ENCODE assay signal across 19 mouse cellular contexts in the genomic region with DNA sequence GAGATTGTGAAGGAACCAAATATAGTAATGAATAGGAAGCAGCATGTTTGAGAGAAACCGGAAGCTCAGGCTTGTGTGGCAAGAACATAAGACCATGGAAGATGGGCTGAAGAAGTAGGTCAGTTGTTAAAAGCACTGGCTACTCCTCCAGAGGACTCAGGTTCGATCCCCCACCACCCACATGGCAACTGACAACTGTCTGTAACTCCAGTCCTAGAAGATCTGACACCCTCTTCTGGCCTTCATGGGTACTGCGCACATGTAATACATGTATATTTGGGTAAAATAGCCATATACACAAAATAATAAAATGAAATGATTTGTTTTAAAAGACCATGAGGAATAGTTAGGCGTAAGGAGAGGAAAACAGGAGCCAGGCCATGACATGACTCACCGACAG. TPM values are rescaled to one million over a fixed set of nuclear protein-coding genes. Genes with fewer than 3 reads are reported as not detected.
DNase-seq lines count a peak whose midpoint lies in the region; ATAC-seq and TF ChIP-seq lines count a peak whose summit lies in the region.
"Had no signal": no experiment of that assay in that cellular context is flagged by ENCODE, and none has a peak within 500 bp of the region (broad histone marks: within the 10 kb centered on the region; RNA-seq: fewer than 3 reads in every experiment).

No protein-coding gene starts in this region.

- no peak overlapping the region for H3K9ac ChIP-seq in heart, adult 2 months (ENCODE audit: low read depth, low read length)
- no peak overlapping the region for H3K9ac ChIP-seq in midbrain, embryonic 11.5 days (ENCODE audit: low read length)
- no peak overlapping the region for H3K9ac ChIP-seq in midbrain, embryonic 14.5 days (replicated peaks; ENCODE audit: low read length)
- H3K9ac ChIP-seq in MEL (ENCODE audit: control insufficient read depth, low read depth, low read length, poor library complexity, severe bottlenecking): no peak overlapping the region
- no peak overlapping the region for H3K9ac ChIP-seq in stomach, postnatal 0 days (ENCODE audit: low read length)
- H3K9ac ChIP-seq: forebrain, embryonic 13.5 days; hindbrain, embryonic 15.5 days; limb, embryonic 12.5 days; midbrain, embryonic 13.5 days had no signal

- WGBS in heart, adult 2 months: 78% methylated on average over 5 of the region's 5 CpGs
- 95% methylated on average over 5 of the region's 5 CpGs for WGBS in midbrain, embryonic 11.5 days
- WGBS in midbrain, embryonic 14.5 days: 94% methylated on average over 5 of the region's 5 CpGs
- 90% methylated on average over 5 of the region's 5 CpGs for WGBS in stomach, postnatal 0 days

- H3K9me3 ChIP-seq in midbrain, embryonic 11.5 days (ENCODE audit: control insufficient read depth, low read length): no peaks in the 10 kb centered on the region
- H3K9me3 ChIP-seq in midbrain, embryonic 14.5 days (ENCODE audit: control insufficient read depth, low read length): no peaks in the 10 kb centered on the region
- no peaks in the 10 kb centered on the region for H3K9me3 ChIP-seq in MEL (replicated peaks; ENCODE audit: insufficient read depth, low read length)
- no peaks in the 10 kb centered on the region for H3K9me3 ChIP-seq in stomach, postnatal 0 days (ENCODE audit: control insufficient read depth, low read length)
- H3K9me3 ChIP-seq: forebrain, embryonic 13.5 days; hindbrain, embryonic 15.5 days; limb, embryonic 12.5 days; midbrain, embryonic 13.5 days had no signal

- no peak for ATAC-seq in midbrain, embryonic 11.5 days (ENCODE audit: low FRiP score)
- no peak for ATAC-seq in midbrain, embryonic 14.5 days (ENCODE audit: low FRiP score, low TSS enrichment)
- ATAC-seq in stomach, postnatal 0 days (ENCODE audit: low FRiP score, low TSS enrichment): no peak
- no peak for ATAC-seq in cerebellum, adult (ENCODE audit: insufficient number of reproducible peaks, low FRiP score, low TSS enrichment)
- ATAC-seq: forebrain, embryonic 13.5 days; midbrain, embryonic 13.5 days had no signal

- TF ChIP-seq POLR2A in heart, adult 2 months (IDR thresholded peaks at IDR 0.05; ENCODE audit: insufficient read depth, low read depth, low read length): no peak
- no peak for TF ChIP-seq POLR2A in MEL (IDR thresholded peaks at IDR 0.05; ENCODE audit: control insufficient read depth in 1 of 2, insufficient read depth in 1 of 2, low read depth in 1 of 2, low read length in 2 of 2, poor library complexity in 1 of 2)

- no peak for TF ChIP-seq EP300 in heart, adult 2 months (IDR thresholded peaks at IDR 0.05; ENCODE audit: insufficient read depth, low read depth, low read length)
- no peak for TF ChIP-seq EP300 in MEL (IDR thresholded peaks at IDR 0.05; ENCODE audit: low read depth in 1 of 2, low read length in 2 of 2)
- no peak for TF ChIP-seq EP300 in stomach, postnatal 0 days (optimal IDR thresholded peaks at IDR 0.05)

- TF ChIP-seq RAD21 in MEL (IDR thresholded peaks at IDR 0.05; ENCODE audit: low read depth, low read length): peak; percentile 28

- no peaks in the 10 kb centered on the region for H3K27me3 ChIP-seq in heart, adult 2 months (ENCODE audit: control insufficient read depth, insufficient read depth, low read length)
- no peaks in the 10 kb centered on the region for H3K27me3 ChIP-seq in midbrain, embryonic 11.5 days (ENCODE audit: control insufficient read depth, insufficient read depth, low read length)
- no peaks in the 10 kb centered on the region for H3K27me3 ChIP-seq in midbrain, embryonic 14.5 days (ENCODE audit: control insufficient read depth, insufficient read depth, low read length)
- no peaks in the 10 kb centered on the region; a peak in 2 of 4 replicates for H3K27me3 ChIP-seq in MEL (ENCODE audit: control insufficient read depth in 1 of 2, insufficient read depth in 2 of 2, low read length in 2 of 2)
- no peaks in the 10 kb centered on the region for H3K27me3 ChIP-seq in stomach, postnatal 0 days (ENCODE audit: control insufficient read depth, insufficient read depth, low read length)
- H3K27me3 ChIP-seq: forebrain, embryonic 13.5 days; hindbrain, embryonic 15.5 days; limb, embryonic 12.5 days; midbrain, embryonic 13.5 days had no signal

- no peaks in the 10 kb centered on the region for H3K36me3 ChIP-seq in heart, adult 2 months (ENCODE audit: control insufficient read depth, insufficient read depth, low read length)
- no peaks in the 10 kb centered on the region for H3K36me3 ChIP-seq in midbrain, embryonic 11.5 days (ENCODE audit: control insufficient read depth, insufficient read depth, low read length)
- H3K36me3 ChIP-seq in midbrain, embryonic 14.5 days (ENCODE audit: control insufficient read depth, insufficient read depth, low read length): no peaks in the 10 kb centered on the region
- H3K36me3 ChIP-seq in MEL (ENCODE audit: control insufficient read depth in 1 of 2, insufficient read depth in 2 of 2, low read length in 2 of 2): no peaks in the 10 kb centered on the region
- H3K36me3 ChIP-seq in stomach, postnatal 0 days (ENCODE audit: control insufficient read depth, insufficient read depth, low read length): no peaks in the 10 kb centered on the region
- H3K36me3 ChIP-seq: hindbrain, embryonic 15.5 days; limb, embryonic 12.5 days; midbrain, embryonic 13.5 days had no signal

- no peaks in the 10 kb centered on the region for H3K79me2 ChIP-seq in heart, adult 2 months (replicated peaks; ENCODE audit: control insufficient read depth, insufficient read depth, low read length)
- H3K79me2 ChIP-seq in MEL (ENCODE audit: control insufficient read depth, insufficient read depth, low read length, poor library complexity): no peaks in the 10 kb centered on the region

- peak; percentile 36 for TF ChIP-seq CTCF in heart, adult 2 months (IDR thresholded peaks at IDR 0.05)
- peak in 2 of 3 experiments; percentile 43 to 47; a peak in 4 of 6 replicates for TF ChIP-seq CTCF in MEL (IDR thresholded peaks at IDR 0.05 in 2 of 3, conservative IDR thresholded peaks at IDR 0.05 in 1 of 3; ENCODE audit: control insufficient read depth in 1 of 3, insufficient read depth in 1 of 3, low read depth in 2 of 3, low read length in 3 of 3, poor library complexity in 1 of 3, severe bottlenecking in 1 of 3)
- peak; percentile 40 for TF ChIP-seq CTCF in stomach, postnatal 0 days (IDR thresholded peaks at IDR 0.05; ENCODE audit: low read depth)

- no peak overlapping the region for H3K4me2 ChIP-seq in midbrain, embryonic 11.5 days
- no peak overlapping the region for H3K4me2 ChIP-seq in midbrain, embryonic 14.5 days (ENCODE audit: low read length)
- no peak overlapping the region for H3K4me2 ChIP-seq in stomach, postnatal 0 days (replicated peaks; ENCODE audit: low read depth)
- H3K4me2 ChIP-seq: forebrain, embryonic 13.5 days; hindbrain, embryonic 15.5 days; limb, embryonic 12.5 days; midbrain, embryonic 13.5 days had no signal

- no peak overlapping the region for H3K27ac ChIP-seq in heart, adult 2 months
- H3K27ac ChIP-seq in midbrain, embryonic 11.5 days (ENCODE audit: low read depth, low read length): no peak overlapping the region
- no peak overlapping the region for H3K27ac ChIP-seq in midbrain, embryonic 14.5 days (replicated peaks; ENCODE audit: low read depth, low read length)
- H3K27ac ChIP-seq in MEL (ENCODE audit: control insufficient read depth, low read depth, low read length): no peak overlapping the region
- H3K27ac ChIP-seq in stomach, postnatal 0 days (replicated peaks): no peak overlapping the region
- H3K27ac ChIP-seq: forebrain, embryonic 13.5 days; hindbrain, embryonic 15.5 days; limb, embryonic 12.5 days; macrophage; midbrain, embryonic 13.5 days had no signal

- no peaks in the 10 kb centered on the region for H3K4me1 ChIP-seq in heart, adult 2 months (ENCODE audit: control insufficient read depth, insufficient read depth, low read length)
- H3K4me1 ChIP-seq in midbrain, embryonic 11.5 days (ENCODE audit: control insufficient read depth, insufficient read depth, low read length): no peaks in the 10 kb centered on the region
- H3K4me1 ChIP-seq in midbrain, embryonic 14.5 days (ENCODE audit: control insufficient read depth, insufficient read depth, low read length): no peaks in the 10 kb centered on the region
- H3K4me1 ChIP-seq in MEL (ENCODE audit: control insufficient read depth in 1 of 2, insufficient read depth in 2 of 2, low read length in 2 of 2): no peaks in the 10 kb centered on the region
- no peaks in the 10 kb centered on the region for H3K4me1 ChIP-seq in stomach, postnatal 0 days (replicated peaks; ENCODE audit: control insufficient read depth, insufficient read depth)
- H3K4me1 ChIP-seq: forebrain, embryonic 13.5 days; hindbrain, embryonic 15.5 days; limb, embryonic 12.5 days; midbrain, embryonic 13.5 days had no signal

- no peak for DNase-seq in heart, adult 2 months
- DNase-seq in heart, postnatal 4 days: no peak
- DNase-seq in midbrain, embryonic 11.5 days (ENCODE audit: low spot score, missing footprints): peak; percentile 69
- DNase-seq in midbrain, embryonic 14.5 days: no peak
- DNase-seq in MEL (ENCODE audit: low read depth, low spot score): peak; percentile 42
- DNase-seq in stomach, postnatal 0 days (ENCODE audit: low spot score): no peak
- DNase-seq in gastrocnemius, postnatal 36 days: no peak
- DNase-seq: cerebellum, adult 9-11 months; heart, adult 18-20 months; heart, postnatal 10 days; kidney, adult 18-20 months; lung, adult 18-20 months; thymus, adult 2 months had no signal

- no peak overlapping the region for H3K4me3 ChIP-seq in heart, adult 2 months
- H3K4me3 ChIP-seq in midbrain, embryonic 11.5 days (ENCODE audit: low read depth, low read length): no peak overlapping the region
- no peak overlapping the region for H3K4me3 ChIP-seq in midbrain, embryonic 14.5 days (replicated peaks; ENCODE audit: low read depth, low read length)
- H3K4me3 ChIP-seq in MEL (ENCODE audit: control insufficient read depth in 1 of 2, insufficient read depth in 1 of 2, low read depth in 2 of 2, low read length in 2 of 2): no peak overlapping the region
- no peak overlapping the region for H3K4me3 ChIP-seq in stomach, postnatal 0 days (ENCODE audit: low read depth, low read length)
- H3K4me3 ChIP-seq: forebrain, embryonic 13.5 days; hindbrain, embryonic 15.5 days; limb, embryonic 12.5 days; midbrain, embryonic 13.5 days had no signal

- intact Hi-C loops in heart, adult 2 months (cut with DNase I): no loop called here
- intact Hi-C loops in gastrocnemius, postnatal 36 days (cut with DNase I): no loop called here

TF ChIP-seq in MEL, 35 proteins besides CTCF, POLR2A, EP300 and RAD21 (continues in another document):
- TF ChIP-seq TCF12 (IDR thresholded peaks at IDR 0.05; ENCODE audit: low read depth, low read length): no peak

RNA-seq across cellular contexts. Expression of gene Ssr3, which starts 39.8 kb away (rescaled TPM):
- total RNA-seq in heart, adult 2 months (2021): 100 to 1,000 TPM; 111 to 120 TPM
- 64.8 and 120 TPM in 2 replicates for polyA plus RNA-seq in heart, adult 2 months (2012; rRNA removed)
- 100 to 1,000 TPM; 178 TPM for total RNA-seq in heart, postnatal 4 days (2021)
- polyA plus RNA-seq in midbrain, embryonic 11.5 days (2014; fragmentation: Nextera tagmentation; extraction: Ambion mirVana): 295 and 322 TPM in 2 replicates
- 169 and 212 TPM in 2 replicates for polyA plus RNA-seq in midbrain, embryonic 14.5 days (2014; fragmentation: Nextera tagmentation; extraction: Ambion mirVana)
- total RNA-seq in MEL (2012; rRNA removed): 129 and 131 TPM in 2 replicates
- 100 to 1,000 TPM; 105 to 125 TPM for polyA plus RNA-seq in MEL (2012; ENCODE audit: insufficient read depth in 1 of 2, insufficient read length in 2 of 2, low read depth in 1 of 2, low replicate concordance in 2 of 2, missing spikeins in 1 of 2)
- 173 and 187 TPM in 2 replicates for polyA plus RNA-seq in stomach, postnatal 0 days (2015; fragmentation: Nextera tagmentation; extraction: Ambion mirVana)
- 100 to 1,000 TPM; 125 to 145 TPM for total RNA-seq in gastrocnemius, postnatal 36 days (2021)

Comparison
In these comparisons a context has a peak if more than half of its experiments do, and no peak if none do; other contexts are left out.
1. DNase-seq: peak in midbrain, embryonic 11.5 days (single experiment) and MEL (single experiment); none in heart, adult 2 months (0 of 2), heart, postnatal 4 days (single experiment), midbrain, embryonic 14.5 days (single experiment), stomach, postnatal 0 days (single experiment) and gastrocnemius, postnatal 36 days (0 of 2).
2. Peak in every context shown above with its lines, with median percentiles within 50 percentile points of each other: CTCF ChIP-seq.